Mouse (Mus musculus) bone marrow, adult 2 months (tissue): Measurements from ENCODE around the gene Rad51b.

ENCODE experiments used
- CTCF ChIP-seq: fragments of 200-500 bp; IDR thresholded peaks from 2 replicates; pipeline ENCODE4 v1.5.1; 2011; ENCODE audit warnings: low read length, control low read depth; ENCODE audit not compliant: control insufficient read depth, insufficient read depth
- POLR2A ChIP-seq: fragments of 200-500 bp; IDR thresholded peaks from 2 replicates; pipeline ENCODE4 v1.6.1; 2011; ENCODE audit warnings: low read depth, mild to moderate bottlenecking, control low read depth, low read length, borderline replicate concordance; ENCODE audit not compliant: control insufficient read depth

- TF ChIP-seq CTCF (no peak), POLR2A (no peak)
Measured at GRCm38 (mm10) chr12:79825922-79826321, 528.8 kb downstream of the Rad51b start.
